Mouse (Mus musculus) c-Kit-positive CD71-positive TER-119-positive erythroid progenitor cells, embryonic 14.5 days (primary cell): ENCODE measurements around the gene R3hcc1l.

Experiments
- DNase-seq: peaks from one replicate; pipeline ENCODE4 v3.0.0-alpha.2; 2013; ENCODE audit warnings: low spot score

The R3hcc1l gene

GRCm38 (mm10) chr19:42599891-42600290 is 81.3 kb downstream of the R3hcc1l start:
- DNase-seq = no peak

GRCm38 (mm10) chr19:42600591-42600990 is 82.0 kb downstream of the R3hcc1l start:
- DNase-seq = no peak

- DNase-seq = no peak
Observed at GRCm38 (mm10) chr19:42601445-42601844, 82.9 kb downstream of the R3hcc1l start.

GRCm38 (mm10) chr19:42602041-42602440 is 83.5 kb downstream of the R3hcc1l start:
- DNase-seq = no peak

- DNase-seq = no peak
Observed at GRCm38 (mm10) chr19:42602576-42602975, 84.0 kb downstream of the R3hcc1l start.

- DNase-seq = no peak
Observed at GRCm38 (mm10) chr19:42608082-42608481, 89.5 kb downstream of the R3hcc1l start.

- no peak for DNase-seq
Observed at GRCm38 (mm10) chr19:42609716-42610115, 91.2 kb downstream of the R3hcc1l start.

GRCm38 (mm10) chr19:42611746-42612145 is 93.2 kb downstream of the R3hcc1l start:
- DNase-seq = no peak

- DNase-seq = no peak
Observed at GRCm38 (mm10) chr19:42612654-42613053, 94.1 kb downstream of the R3hcc1l start, which contains the start of gene Loxl4. Gene Loxl4 (minus strand): TSS chr19:42612813.

- DNase-seq = no peak
Observed at GRCm38 (mm10) chr19:42613116-42613515, 94.6 kb downstream of the R3hcc1l start.

GRCm38 (mm10) chr19:42613647-42614225 is 95.2 kb downstream of the R3hcc1l start:
- no peak for DNase-seq

GRCm38 (mm10) chr19:42628068-42628467 is 109.5 kb downstream of the R3hcc1l start:
- no peak for DNase-seq

GRCm38 (mm10) chr19:42631541-42631961 is 113.0 kb downstream of the R3hcc1l start:
- DNase-seq = no peak

GRCm38 (mm10) chr19:42632301-42632700 is 113.7 kb downstream of the R3hcc1l start:
- DNase-seq = no peak

GRCm38 (mm10) chr19:42633650-42634049 is 115.1 kb downstream of the R3hcc1l start:
- no peak for DNase-seq

GRCm38 (mm10) chr19:42636631-42637030 is 118.1 kb downstream of the R3hcc1l start:
- DNase-seq = no peak

GRCm38 (mm10) chr19:42638604-42639481 is 120.3 kb downstream of the R3hcc1l start:
- no peak for DNase-seq

- no peak for DNase-seq
Observed at GRCm38 (mm10) chr19:42639544-42639943, 121.0 kb downstream of the R3hcc1l start.

- no peak for DNase-seq
Observed at GRCm38 (mm10) chr19:42640211-42640610, 121.7 kb downstream of the R3hcc1l start.
